ENCODE assay signal across 22 mouse cellular contexts in genomic region chr6:25260559-25260958, GRCm38 (mm10).
DNase-seq lines count a peak whose midpoint lies in the region; ATAC-seq and TF ChIP-seq lines count a peak whose summit lies in the region.
"Had no signal": no experiment of that assay in that cellular context is flagged by ENCODE, and none has a peak within 500 bp of the region (broad histone marks: within the 10 kb centered on the region; RNA-seq: fewer than 3 reads in every experiment).

No protein-coding gene starts in this region.

- TF ChIP-seq CTCF in layer of hippocampus, adult 2 months (conservative IDR thresholded peaks at IDR 0.05), result no peak

- no peak for ATAC-seq in erythroblast, adult 5-6 weeks (replicated peaks; ENCODE audit: low FRiP score, poor library complexity, severe bottlenecking)
- ATAC-seq: CD4-positive, CD25-positive, alpha-beta regulatory T cell, adult 4 months; forebrain, embryonic 15.5 days; hindbrain, embryonic 16.5 days; inflammation-experienced regulatory T-cells, adult 6 months had no signal

- DNase-seq in layer of hippocampus, adult 2 months (ENCODE audit: low spot score in 2 of 2), result peak in 1 of 2 experiments; percentile 33
- DNase-seq in layer of hippocampus, adult 8-10 months (ENCODE audit: low spot score in 2 of 2), result no peak
- peak; percentile 17 for DNase-seq in right cerebral cortex, adult 18-20 months
- no peak for DNase-seq in right cerebral cortex, postnatal 25 days
- peak; percentile 42 for DNase-seq in Muller cell, postnatal 12 days (ENCODE audit: inconsistent ontology term)
- DNase-seq in urinary bladder, adult 18-20 months (ENCODE audit: low spot score in 2 of 2), result no peak
- DNase-seq: adrenal gland, adult 2 months; adrenal gland, postnatal 25 days; B cell, adult 2 months; cerebellum, adult 2 months; cerebellum, postnatal 10 days; embryo, embryonic 11 days; gastrocnemius, postnatal 36 days; heart, postnatal 36 days had no signal

- H3K4me3 ChIP-seq in layer of hippocampus, adult 2 months, result no peak overlapping the region
- H3K4me3 ChIP-seq: embryonic facial prominence, embryonic 15.5 days; forebrain, embryonic 15.5 days; heart, embryonic 13.5 days; hindbrain, embryonic 12.5 days had no signal

- H3K27ac ChIP-seq in layer of hippocampus, adult 2 months, result peak overlapping the region; percentile 58
- H3K27ac ChIP-seq: embryonic facial prominence, embryonic 15.5 days; forebrain, embryonic 15.5 days; heart, embryonic 13.5 days; hindbrain, embryonic 12.5 days had no signal

Comparison
In these comparisons a context has a peak if more than half of its experiments do, and no peak if none do; other contexts are left out.
1. DNase-seq: peak in right cerebral cortex, adult 18-20 months (single experiment) and Muller cell, postnatal 12 days (single experiment); none in layer of hippocampus, adult 8-10 months (0 of 2), right cerebral cortex, postnatal 25 days (single experiment) and urinary bladder, adult 18-20 months (0 of 2).